Mouse (Mus musculus) lung, embryonic 15.5 days (tissue): ENCODE data around the gene Nudt14. TPM values are rescaled to one million over a fixed set of nuclear protein-coding genes. Genes with fewer than 3 reads are reported as not detected.

Source experiments
- ATAC-seq: fragments of 200-750 bp; cut with Nextera tagmentation; 2 replicates; pipeline ENCODE4 v1.8.0; 2017; ENCODE audit warnings: moderate number of reproducible peaks, borderline replicate concordance; ENCODE audit not compliant: low FRiP score, low TSS enrichment; ENCODE audit errors: extremely low read depth
- H3K27ac ChIP-seq: fragments of 300-500 bp; sonication (generic); 2 replicates; pipeline ENCODE4 v1.5.1; 2015; ENCODE audit warnings: moderate library complexity, mild to moderate bottlenecking, inconsistent platforms
- H3K27me3 ChIP-seq: fragments of 300-500 bp; sonication (generic); 2 replicates; pipeline ENCODE4 v1.6.1; 2015; ENCODE audit warnings: inconsistent platforms
- H3K36me3 ChIP-seq: fragments of 300-500 bp; sonication (generic); 2 replicates; pipeline ENCODE4 v1.6.1; 2015; ENCODE audit warnings: inconsistent platforms
- H3K4me1 ChIP-seq: fragments of 300-500 bp; sonication (generic); 2 replicates; pipeline ENCODE4 v1.6.1; 2015; ENCODE audit warnings: inconsistent platforms
- H3K4me2 ChIP-seq: fragments of 300-500 bp; sonication (generic); 2 replicates; pipeline ENCODE4 v1.6.1; 2015; ENCODE audit warnings: inconsistent platforms, mild to moderate bottlenecking, moderate library complexity
- H3K4me3 ChIP-seq: fragments of 300-500 bp; sonication (generic); 2 replicates; pipeline ENCODE4 v1.5.1; 2015; ENCODE audit warnings: mild to moderate bottlenecking, inconsistent platforms
- H3K9ac ChIP-seq: fragments of 300-500 bp; sonication (generic); 2 replicates; pipeline ENCODE4 v1.6.1; 2015; ENCODE audit warnings: inconsistent platforms
- H3K9me3 ChIP-seq: fragments of 300-500 bp; sonication (generic); 2 replicates; pipeline ENCODE4 v1.6.1; 2016; ENCODE audit warnings: inconsistent platforms
- WGBS: fragments of 180-500 bp; shearing (Covaris S2); methylation state at CpG from one replicate; pipeline ENCODE4 v1.1.7; 2015; 5-methylcytosine and 5-hydroxymethylcytosine counted together
- microRNA-seq: library from miRNA; unstranded; fragments of <30 nt; microRNA quantifications from one replicate; pipeline ENCODE4, GENCODE M21; 2016
- polyA plus RNA-seq: library from polyadenylated mRNA; unstranded; fragments of >200 nt; fragmentation: Nextera tagmentation; extraction: Ambion mirVana; gene quantifications from 2 replicates; pipeline ENCODE4 v1.2.1, GENCODE M21; 2015

The Nudt14 gene
- polyA plus RNA-seq, 1 experiment from 2014 or later = 103 TPM

DNA sequence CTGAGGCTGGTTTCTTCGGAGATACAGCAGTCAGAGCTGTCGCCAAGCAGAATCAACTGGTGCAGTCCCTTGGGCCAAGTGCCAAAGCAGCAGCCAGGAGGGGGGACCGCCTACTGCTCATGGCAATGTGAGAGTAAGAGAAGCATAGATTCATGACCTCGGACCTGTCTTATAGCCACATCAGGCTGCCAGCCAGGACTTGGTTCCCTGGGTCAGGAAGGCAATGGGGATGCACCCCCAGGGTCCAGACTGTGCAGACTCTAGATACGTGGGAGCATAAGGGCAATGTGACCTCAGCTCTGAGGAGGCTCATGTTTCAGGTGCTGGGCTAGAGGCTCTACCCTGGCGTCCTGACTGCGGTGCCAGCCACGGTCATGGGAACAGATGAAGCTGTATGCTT lies 38.0 kb downstream of the Nudt14 start:
- H3K4me1 ChIP-seq = no peaks in the 10 kb centered on the region
- no peak overlapping the region for H3K9ac ChIP-seq
- no peaks in the 10 kb centered on the region for H3K36me3 ChIP-seq
- H3K4me3 ChIP-seq = no peak overlapping the region
- H3K27ac ChIP-seq = no peak overlapping the region
- 56% methylated on average over 8 of the region's 8 CpGs for WGBS
- no peaks in the 10 kb centered on the region for H3K9me3 ChIP-seq
- no peak overlapping the region for H3K4me2 ChIP-seq
- H3K27me3 ChIP-seq = no peaks in the 10 kb centered on the region; the same call in 1 of the 2 replicates
- no peak for ATAC-seq

DNA sequence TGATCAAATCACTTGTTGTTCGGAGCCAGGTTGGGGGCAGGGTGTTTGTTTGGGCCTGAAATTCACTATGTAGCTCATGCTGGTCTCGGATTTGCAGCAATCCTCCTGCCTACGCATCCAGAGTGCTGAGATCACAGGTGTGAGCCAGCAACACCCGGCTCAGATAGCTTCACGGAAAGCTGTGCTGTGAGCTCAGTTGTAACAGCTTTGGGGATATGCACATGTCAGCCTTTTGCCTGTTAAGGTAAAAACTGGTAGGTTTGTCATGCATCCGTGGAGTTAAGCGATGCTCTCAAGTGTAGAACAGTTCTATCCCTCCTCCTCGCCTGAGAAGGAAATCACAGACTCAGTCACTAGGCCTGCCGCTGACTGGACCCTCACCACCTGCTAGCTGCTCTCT lies 41.3 kb downstream of the Nudt14 start:
- no peak overlapping the region for H3K9ac ChIP-seq
- H3K27ac ChIP-seq = no peak overlapping the region
- H3K27me3 ChIP-seq = no peaks in the 10 kb centered on the region; the same call in 1 of the 2 replicates
- whole genome bisulfite sequencing = 79% methylated on average over 9 of the region's 9 CpGs
- ATAC-seq = no peak
- H3K4me2 ChIP-seq = no peak overlapping the region
- H3K36me3 ChIP-seq = no peaks in the 10 kb centered on the region
- H3K4me1 ChIP-seq = 0 out of 2 replicates have a peak, but pooled peaks cover 4% of the 10 kb centered on the region
- no peak overlapping the region for H3K4me3 ChIP-seq
- no peaks in the 10 kb centered on the region for H3K9me3 ChIP-seq

DNA sequence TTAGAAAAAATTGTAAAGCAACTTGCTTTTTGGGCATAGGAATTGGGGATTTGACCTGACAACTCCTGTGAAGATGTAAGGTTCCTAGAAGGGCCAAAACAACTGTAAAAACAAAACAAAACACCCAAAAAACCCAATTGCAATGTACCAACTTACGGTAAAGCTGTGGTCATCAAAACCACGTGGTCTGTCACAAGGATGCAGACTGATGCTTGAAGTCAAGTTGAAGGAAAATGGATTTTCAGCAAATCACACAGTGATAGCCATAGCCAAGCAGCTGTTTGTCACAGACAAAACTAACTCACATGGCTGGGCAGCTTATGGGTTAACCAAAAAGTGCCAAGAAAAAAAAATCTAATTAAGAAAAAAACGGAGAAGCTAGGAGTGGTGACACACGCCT lies 43.0 kb downstream of the Nudt14 start:
- Histone ChIP-seq H3K9me3 (no peaks in the 10 kb centered on the region), H3K36me3 (no peaks in the 10 kb centered on the region), H3K9ac (no peak overlapping the region), H3K27me3 (no peaks in the 10 kb centered on the region; the same call in 1 of the 2 replicates), H3K4me1 (peaks cover 14% of the 10 kb centered on the region; the same call in 1 of the 2 replicates), H3K4me3 (no peak overlapping the region), H3K27ac (no peak overlapping the region), H3K4me2 (no peak overlapping the region)
- ATAC-seq = no peak
- WGBS = 54% methylated on average over 4 of the region's 4 CpGs

DNA sequence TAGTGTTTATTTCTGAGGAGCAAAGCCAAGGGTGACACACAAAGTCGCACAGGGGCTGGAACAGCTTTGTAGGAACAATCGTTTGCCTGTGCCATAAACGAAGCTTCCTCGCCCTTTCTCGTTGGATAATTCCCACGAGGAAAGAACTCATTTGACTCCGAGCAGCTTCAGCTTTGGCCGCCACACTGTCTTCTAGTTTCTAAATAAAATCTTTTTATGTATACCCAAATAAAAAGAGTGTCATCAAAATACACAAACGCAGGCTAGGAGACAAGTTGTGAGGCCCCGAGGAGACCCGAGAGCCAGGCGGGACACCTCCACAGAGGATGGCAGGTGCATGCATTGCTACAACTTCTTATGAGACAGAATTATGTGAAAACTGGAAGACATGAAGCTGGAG lies 43.6 kb downstream of the Nudt14 start:
- H3K27me3 ChIP-seq = no peaks in the 10 kb centered on the region; the same call in 1 of the 2 replicates
- no peak overlapping the region for H3K9ac ChIP-seq
- no peaks in the 10 kb centered on the region for H3K9me3 ChIP-seq
- H3K4me3 ChIP-seq = no peak overlapping the region
- 55% methylated on average over 12 of the region's 12 CpGs for WGBS
- no peaks in the 10 kb centered on the region for H3K36me3 ChIP-seq
- no peak overlapping the region; the same call in 1 of the 2 replicates for H3K4me2 ChIP-seq
- H3K4me1 ChIP-seq = peaks cover 14% of the 10 kb centered on the region; the same call in 1 of the 2 replicates
- 0 out of 2 replicates have a peak overlapping the region, but pooled peaks have one; percentile 65 for H3K27ac ChIP-seq
- ATAC-seq = no peak

DNA sequence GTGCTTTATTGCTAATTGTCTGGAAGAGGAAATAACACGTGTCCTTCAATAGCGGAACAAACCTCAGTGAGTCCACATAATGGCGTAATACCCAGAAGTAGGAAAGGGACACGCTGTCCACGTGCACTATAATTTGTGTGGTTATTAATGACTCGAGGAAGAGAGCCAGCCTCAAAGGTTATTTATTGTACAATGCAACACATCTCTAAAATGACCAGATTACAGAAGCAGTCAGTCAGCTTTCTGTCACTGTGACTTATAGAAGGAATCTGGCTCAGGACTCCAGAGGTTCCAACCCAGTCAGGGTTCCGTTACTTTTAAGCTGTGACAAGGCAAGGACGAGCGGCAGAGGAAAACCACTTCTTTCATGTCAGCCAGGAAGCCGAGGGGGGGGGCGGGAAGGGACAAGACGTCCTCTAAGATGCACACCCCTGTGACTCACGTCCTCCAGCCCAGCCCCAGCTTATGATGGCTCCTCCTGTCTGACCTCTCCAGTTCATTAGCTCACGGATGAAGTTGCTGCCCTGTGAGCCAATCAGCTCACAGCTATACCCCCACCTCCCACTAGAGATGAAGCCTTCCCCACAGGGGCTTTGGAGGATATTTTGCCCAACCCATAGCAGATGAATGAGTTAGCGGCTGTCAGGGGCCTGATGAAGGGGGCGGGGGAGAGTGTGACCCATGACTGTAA lies 44.3 kb downstream of the Nudt14 start:
- no peaks in the 10 kb centered on the region for H3K36me3 ChIP-seq
- 18% methylated on average over 16 of the region's 16 CpGs for whole genome bisulfite sequencing
- H3K27ac ChIP-seq = peak overlapping the region; percentile 65
- H3K4me3 ChIP-seq = no peak overlapping the region
- H3K9ac ChIP-seq = no peak overlapping the region
- no peaks in the 10 kb centered on the region; the same call in 1 of the 2 replicates for H3K27me3 ChIP-seq
- peak overlapping the region; percentile 7; the same call in 1 of the 2 replicates for H3K4me2 ChIP-seq
- H3K9me3 ChIP-seq = no peaks in the 10 kb centered on the region
- peaks cover 14% of the 10 kb centered on the region; the same call in 1 of the 2 replicates for H3K4me1 ChIP-seq
- ATAC-seq = peak; percentile 74

DNA sequence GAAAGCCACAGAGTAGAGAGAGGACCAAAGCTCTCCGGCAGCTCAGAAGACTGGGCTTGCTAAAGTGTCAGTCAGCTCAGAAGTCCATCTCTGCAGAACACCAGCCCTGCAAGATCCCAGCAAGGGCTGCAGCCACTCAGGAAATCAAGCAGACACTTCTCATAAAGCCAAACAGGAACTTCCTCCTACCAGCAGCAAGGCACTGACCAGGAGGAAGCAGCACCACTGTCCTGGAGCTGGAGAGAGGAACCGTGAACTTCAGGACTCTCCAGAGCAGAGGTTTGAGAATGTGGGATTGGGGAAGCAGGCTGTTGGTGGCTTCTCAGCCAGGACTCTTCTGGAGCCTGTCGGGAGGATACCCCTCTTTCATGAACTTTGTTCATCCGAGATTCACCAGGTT lies 47.0 kb downstream of the Nudt14 start:
- Histone ChIP-seq H3K27me3 (no peaks in the 10 kb centered on the region), H3K9ac (0 out of 2 replicates have a peak overlapping the region, but pooled peaks have one; percentile 13), H3K4me1 (peaks cover 14% of the 10 kb centered on the region; the same call in 1 of the 2 replicates), H3K9me3 (no peaks in the 10 kb centered on the region), H3K4me2 (peak overlapping the region; percentile 28; the same call in 1 of the 2 replicates), H3K27ac (peak overlapping the region; percentile 76), H3K4me3 (no peak overlapping the region), H3K36me3 (no peaks in the 10 kb centered on the region)
- 58% methylated on average over 4 of the region's 4 CpGs for WGBS
- no peak for ATAC-seq

DNA sequence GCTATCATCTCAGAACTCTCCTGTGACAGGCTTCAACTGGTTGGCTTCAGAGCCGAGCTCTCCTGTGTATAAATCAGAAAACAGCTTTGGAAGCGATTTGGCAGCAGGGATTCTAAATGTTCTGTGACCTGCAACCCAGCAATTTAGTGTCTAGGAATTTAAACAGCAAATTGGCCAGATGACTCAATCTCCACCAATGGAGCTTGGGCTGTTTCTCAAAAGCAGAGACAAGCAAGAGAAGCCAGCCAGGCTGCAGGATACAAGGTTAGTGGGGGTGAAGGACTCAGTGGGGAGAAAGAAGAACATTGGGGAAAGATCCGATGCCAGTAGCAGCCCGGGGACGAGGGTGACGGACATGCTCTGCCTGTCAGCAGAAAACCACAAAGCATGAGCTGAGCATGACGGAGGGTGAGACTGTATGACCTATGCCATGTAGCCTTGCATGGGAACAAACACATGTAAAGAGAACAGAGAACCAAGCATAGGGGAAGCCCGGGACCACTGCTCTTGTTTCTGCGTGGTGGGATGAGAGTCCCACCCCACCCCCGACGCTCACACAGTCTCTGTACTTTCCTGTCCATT lies 47.5 kb downstream of the Nudt14 start:
- no peak overlapping the region for H3K9ac ChIP-seq
- H3K27ac ChIP-seq = peak overlapping the region; percentile 76; the same call in 1 of the 2 replicates
- no peaks in the 10 kb centered on the region for H3K9me3 ChIP-seq
- peaks cover 14% of the 10 kb centered on the region; the same call in 1 of the 2 replicates for H3K4me1 ChIP-seq
- no peaks in the 10 kb centered on the region for H3K36me3 ChIP-seq
- peak overlapping the region; percentile 19; the same call in 1 of the 2 replicates for H3K4me2 ChIP-seq
- no peaks in the 10 kb centered on the region for H3K27me3 ChIP-seq
- no peak for ATAC-seq
- 49% methylated on average over 11 of the region's 11 CpGs for WGBS
- no peak overlapping the region for H3K4me3 ChIP-seq

DNA sequence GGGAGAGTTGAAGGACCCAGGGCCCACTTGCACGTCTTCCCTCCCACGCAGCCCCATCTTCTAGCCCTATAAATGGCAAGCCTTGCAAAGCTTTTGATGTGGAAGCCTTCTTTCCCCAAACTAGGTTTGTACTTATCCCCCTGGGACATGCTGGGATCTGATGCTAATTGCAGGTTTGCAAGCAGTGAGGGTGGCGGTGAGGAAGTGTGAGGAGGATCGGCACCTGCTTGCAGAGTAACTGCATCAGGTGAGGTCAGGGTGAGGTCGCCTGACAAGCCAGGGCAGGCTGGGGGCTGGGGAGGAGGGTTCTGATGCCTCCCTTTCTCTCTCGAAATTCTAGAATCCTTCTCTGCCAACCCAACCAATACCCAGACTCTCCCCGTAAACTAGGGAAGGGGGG lies 56.5 kb downstream of the Nudt14 start:
- Histone ChIP-seq H3K4me2 (no peak overlapping the region), H3K4me3 (no peak overlapping the region), H3K27me3 (no peaks in the 10 kb centered on the region), H3K36me3 (no peaks in the 10 kb centered on the region), H3K9ac (no peak overlapping the region), H3K27ac (no peak overlapping the region), H3K9me3 (no peaks in the 10 kb centered on the region), H3K4me1 (no peaks in the 10 kb centered on the region)
- 51% methylated on average over 7 of the region's 7 CpGs for WGBS
- no peak for ATAC-seq

Small RNA genes lying within 50 kb of the gene (microRNA-seq; reads per million reads assigned to microRNA genes)
- not detected for gene Mir6941

Other genes with a start within 250 kb of the Nudt14 start
- 18.6 and 20.8 TPM in 2 replicates for gene Cep170b, start 221.7 kb downstream of the Nudt14 start, polyA plus RNA-seq
- gene Pld4, start 181.5 kb downstream of the Nudt14 start, polyA plus RNA-seq = 12.7 and 17.9 TPM in 2 replicates
- gene Ahnak2, start 139.5 kb downstream of the Nudt14 start, polyA plus RNA-seq = 0.72 and 0.98 TPM in 2 replicates
- gene Clba1, start 133.2 kb downstream of the Nudt14 start, polyA plus RNA-seq = 6.9 and 7.4 TPM in 2 replicates
- gene Cdca4, start 112.7 kb downstream of the Nudt14 start, polyA plus RNA-seq = 125 and 129 TPM in 2 replicates
- gene Gpr132, start 73.9 kb downstream of the Nudt14 start, polyA plus RNA-seq = 0.13 and 0.79 TPM in 2 replicates
- gene Jag2, start 12.3 kb downstream of the Nudt14 start, polyA plus RNA-seq = 6.2 and 7.2 TPM in 2 replicates
- gene Btbd6, start 34.4 kb upstream of the Nudt14 start, polyA plus RNA-seq = 25.7 and 28.1 TPM in 2 replicates
- gene Brf1, start 58.6 kb upstream of the Nudt14 start, polyA plus RNA-seq = 56.1 and 63.3 TPM in 2 replicates
- gene Pacs2, start 72.4 kb upstream of the Nudt14 start, polyA plus RNA-seq = 11.7 and 13.2 TPM in 2 replicates
- gene Tex22, start 132.4 kb upstream of the Nudt14 start, polyA plus RNA-seq = not detected in 2 replicates
- 13.5 and 14.7 TPM in 2 replicates for gene Mta1, start 156.2 kb upstream of the Nudt14 start, polyA plus RNA-seq
- gene Crip2, start 198.1 kb upstream of the Nudt14 start, polyA plus RNA-seq = 436 and 471 TPM in 2 replicates
- gene Crip1, start 204.2 kb upstream of the Nudt14 start, polyA plus RNA-seq = 414 and 454 TPM in 2 replicates
- gene Tedc1, start 214.3 kb upstream of the Nudt14 start, polyA plus RNA-seq = 38.4 and 38.6 TPM in 2 replicates
- gene Tmem121, start 243.8 kb upstream of the Nudt14 start, polyA plus RNA-seq = 8.2 and 9.0 TPM in 2 replicates